Mouse (Mus musculus) brain, embryonic 14.5 days (tissue): ENCODE measurements at regions not wholly inside any gene's neighbourhood (a gene's known extent, or its start where the extent isn't known, plus 50 kb on each side); places are given as distances from the start of the nearest gene placed in this dataset.

Experiments used
- DNase-seq: peaks from one replicate; pipeline ENCODE4 v3.0.0-alpha.2; 2011; ENCODE audit warnings: low read depth
- CTCF ChIP-seq: fragments of 200-500 bp; IDR thresholded peaks from 2 replicates; pipeline ENCODE4 v1.5.1; 2012; ENCODE audit warnings: inconsistent platforms, mild to moderate bottlenecking, moderate library complexity, borderline replicate concordance; ENCODE audit not compliant: insufficient read depth, insufficient read length; ENCODE audit errors: extremely low read depth
- POLR2A ChIP-seq: fragments of 200-500 bp; IDR thresholded peaks from 2 replicates; pipeline ENCODE4 v1.6.1; 2012; ENCODE audit warnings: mild to moderate bottlenecking, inconsistent platforms, borderline replicate concordance; ENCODE audit not compliant: poor library complexity, insufficient read depth, insufficient read length, severe bottlenecking; ENCODE audit errors: extremely low read depth

DNA sequence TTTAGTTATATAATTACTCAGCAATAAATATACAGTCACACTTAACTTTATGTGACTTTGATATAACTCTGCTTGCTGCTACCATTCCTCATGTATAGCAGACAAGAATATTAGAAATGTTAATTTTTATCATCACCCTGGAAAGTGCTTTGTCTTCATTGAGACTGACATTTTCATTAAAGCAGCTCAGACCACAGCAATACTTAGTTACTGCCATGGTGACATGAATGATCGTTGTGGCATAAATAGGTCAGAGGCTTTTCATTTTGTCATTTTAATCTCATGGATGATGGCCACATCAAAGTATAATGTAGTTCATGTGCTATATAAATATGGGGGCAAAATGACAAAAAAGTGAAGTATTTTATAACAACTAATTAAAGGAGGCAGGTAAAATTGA is 498.1 kb downstream of the Slc22a22 start:
- no peak for DNase-seq
- no peak for TF ChIP-seq CTCF
- TF ChIP-seq POLR2A: no peak

DNA sequence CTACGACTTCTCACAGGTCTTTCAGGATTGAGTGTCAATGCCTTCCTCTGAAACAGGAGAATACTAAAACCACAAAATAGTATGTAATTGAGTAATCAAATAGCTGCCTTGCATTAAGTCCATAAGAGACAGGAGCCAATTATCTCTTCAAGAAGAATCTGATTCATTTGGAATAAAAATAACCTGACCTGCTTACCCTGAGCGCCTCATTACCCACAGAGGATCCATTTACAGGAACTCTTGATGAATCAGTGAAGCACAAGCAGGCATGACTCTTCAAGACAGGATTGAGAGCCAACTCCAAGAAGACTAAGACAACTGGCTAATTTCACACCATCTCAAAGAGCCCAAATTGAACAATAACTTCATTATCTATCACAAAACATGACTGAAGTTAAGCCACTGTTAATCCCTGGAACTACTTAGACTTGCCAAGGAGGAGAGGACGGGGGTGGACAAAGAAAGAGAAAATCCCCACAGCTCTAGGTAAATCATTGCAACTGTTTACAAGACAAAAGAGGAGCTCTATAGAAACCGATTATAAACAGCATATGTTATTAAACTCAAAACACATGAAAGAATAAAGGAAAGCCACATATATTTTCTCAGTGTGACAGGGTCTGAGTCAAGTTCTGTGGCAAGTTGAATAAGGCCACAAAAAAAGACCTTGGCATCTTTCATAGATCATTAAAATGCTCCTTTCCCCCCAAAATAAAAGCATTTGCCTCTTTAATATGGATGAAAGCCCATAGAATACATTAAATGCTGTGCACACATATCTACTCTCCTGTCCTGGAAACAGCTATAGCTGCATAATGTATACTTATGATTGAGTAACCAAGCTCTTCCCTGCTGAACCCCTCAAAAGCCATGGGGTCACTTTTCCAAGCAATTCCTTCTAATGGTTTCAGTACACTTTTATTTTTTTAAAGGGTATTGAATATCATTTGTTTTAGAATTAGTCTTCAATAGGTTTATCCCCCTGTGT is 501.7 kb downstream of the Slc22a22 start:
- TF ChIP-seq CTCF (no peak), POLR2A (no peak)
- DNase-seq: peak; percentile 74

DNA sequence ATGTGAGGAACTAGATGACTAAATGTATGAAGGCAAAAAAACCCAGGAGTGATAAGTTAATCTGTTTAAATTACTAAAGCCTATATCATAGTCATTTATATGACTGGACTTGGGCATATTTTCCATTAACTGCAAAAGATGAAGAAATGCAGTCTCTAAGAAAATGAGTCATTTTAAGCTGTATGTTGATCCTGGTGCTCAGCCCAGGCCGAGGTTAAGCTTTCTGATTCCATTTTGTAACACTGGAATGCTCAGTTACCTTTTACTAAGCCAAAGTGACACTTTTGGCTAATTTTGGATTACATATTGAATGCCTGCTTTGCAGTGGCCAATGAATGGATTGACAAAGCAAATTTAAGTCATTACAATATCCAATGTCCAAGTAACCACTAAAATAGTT is 507.3 kb downstream of the Slc22a22 start:
- DNase-seq: no peak
- no peak for TF ChIP-seq CTCF
- TF ChIP-seq POLR2A: no peak

DNA sequence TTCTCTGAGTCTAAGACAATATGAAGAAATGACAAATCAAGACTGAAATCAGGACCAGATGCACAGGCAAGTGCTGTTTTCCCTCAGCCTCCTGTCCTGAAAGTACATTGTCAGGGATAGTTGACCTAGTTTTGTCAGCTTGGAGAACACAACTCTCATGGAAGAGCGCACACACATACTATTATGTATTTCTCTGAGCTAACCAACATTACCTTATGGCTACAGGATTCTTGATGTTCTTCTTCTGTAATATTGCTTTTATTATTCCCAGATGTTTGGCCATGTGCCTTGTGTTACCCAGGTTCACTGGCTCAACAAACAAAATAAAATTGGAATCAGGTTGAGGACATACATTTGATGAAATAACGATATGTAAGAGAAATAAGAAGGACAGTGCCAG is 521.1 kb downstream of the Slc22a22 start:
- no peak for DNase-seq
- TF ChIP-seq POLR2A: no peak
- TF ChIP-seq CTCF: no peak

DNA sequence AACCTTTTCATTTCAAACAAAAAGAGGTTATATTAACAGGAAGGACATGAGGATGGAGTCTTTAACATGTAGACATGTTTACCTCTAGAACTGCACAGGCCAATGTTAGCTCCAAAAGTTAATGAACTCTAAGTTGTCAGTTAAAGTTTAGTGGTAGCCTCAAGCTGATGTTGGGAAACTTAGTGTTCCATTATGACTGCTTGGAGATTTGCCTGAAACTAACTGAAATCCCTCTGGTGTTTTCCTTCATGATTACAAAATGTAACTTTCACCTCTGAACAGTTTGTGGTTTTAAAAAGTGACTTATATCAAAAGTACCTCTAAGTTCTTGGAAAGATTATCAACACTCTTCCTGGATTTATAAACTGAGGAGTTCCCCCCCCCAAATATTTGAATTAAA is 525.2 kb downstream of the Slc22a22 start:
- TF ChIP-seq CTCF (no peak), POLR2A (no peak)
- no peak for DNase-seq

DNA sequence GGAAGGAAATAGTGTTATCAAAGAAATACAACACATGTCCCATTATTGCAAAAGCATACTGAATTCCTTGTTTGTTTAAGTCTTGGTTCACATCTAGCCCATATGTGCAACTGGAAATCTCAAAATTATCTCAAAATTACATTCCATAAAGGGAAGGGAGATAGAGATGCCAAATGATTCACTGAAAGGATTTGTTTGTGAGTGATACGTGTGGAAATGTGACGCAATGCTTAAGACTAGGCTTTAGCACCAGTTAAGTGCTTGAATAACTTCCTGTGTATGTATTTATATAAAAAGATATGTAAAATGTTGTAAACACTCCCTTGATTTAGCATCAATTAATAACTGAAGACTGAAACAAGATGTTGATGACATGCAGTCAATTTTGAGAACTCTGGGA is 526.6 kb downstream of the Slc22a22 start:
- no peak for DNase-seq
- no peak for TF ChIP-seq CTCF
- TF ChIP-seq POLR2A: no peak

DNA sequence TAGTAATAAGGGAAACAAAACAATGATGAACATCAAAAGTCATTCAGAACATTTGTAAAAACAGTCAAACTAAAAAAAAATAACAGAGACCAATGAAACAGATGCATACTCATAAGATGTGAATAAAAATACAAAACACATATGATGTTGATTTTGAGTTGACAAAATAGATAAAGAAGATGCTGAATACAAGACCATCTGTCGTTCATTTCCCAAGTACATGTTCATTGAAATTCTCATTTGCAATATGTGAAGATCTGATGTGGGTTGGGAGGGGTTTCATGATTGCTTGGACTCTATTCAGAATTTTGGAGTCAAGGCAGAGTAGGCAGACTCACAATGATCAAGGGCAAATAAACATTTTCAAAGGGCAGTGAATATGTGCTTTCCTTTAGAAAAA is 536.5 kb downstream of the Slc22a22 start:
- DNase-seq: peak; percentile 53
- TF ChIP-seq CTCF: no peak
- TF ChIP-seq POLR2A: no peak

DNA sequence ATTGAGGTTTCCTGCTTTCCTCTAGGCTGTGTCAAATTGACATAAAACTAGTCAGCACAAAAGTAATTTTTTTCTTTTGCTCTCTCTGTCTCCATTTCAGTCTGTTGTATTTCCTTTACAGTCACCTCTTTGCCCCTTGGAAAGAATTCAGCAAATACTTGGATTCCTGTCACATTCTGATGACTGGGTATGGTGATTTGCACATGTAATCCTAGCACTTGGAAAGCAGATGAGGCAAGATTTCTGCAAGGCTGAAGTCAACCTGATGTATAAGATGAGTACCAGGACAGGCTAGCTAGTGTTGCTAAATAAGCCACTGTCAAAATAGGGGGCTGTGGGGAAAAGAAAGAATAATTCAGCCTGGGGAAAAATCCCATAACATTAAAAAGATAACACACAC is 580.9 kb downstream of the Slc22a22 start:
- DNase-seq: no peak
- TF ChIP-seq POLR2A: no peak
- TF ChIP-seq CTCF: no peak

DNA sequence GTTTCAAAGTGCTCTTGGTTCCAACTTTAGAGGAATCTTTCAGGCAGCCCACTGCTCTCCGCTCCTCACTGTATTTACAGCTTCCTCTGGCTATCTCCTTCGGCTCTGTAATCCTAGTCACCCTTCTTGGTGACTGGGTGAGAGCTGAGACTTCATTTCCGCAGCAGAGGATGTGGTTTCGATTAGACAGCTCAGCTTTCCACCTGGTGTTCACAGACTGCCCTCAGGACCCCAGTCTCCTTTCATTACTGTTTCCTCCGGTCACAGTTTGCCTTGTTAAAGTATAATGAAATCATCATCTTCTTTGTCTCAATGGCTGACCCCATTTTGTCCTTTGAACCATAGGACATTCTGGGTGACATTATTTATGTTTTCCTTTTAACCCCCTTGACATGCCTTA is 595.9 kb downstream of the Slc22a22 start:
- DNase-seq: no peak
- TF ChIP-seq POLR2A: no peak
- TF ChIP-seq CTCF: no peak

DNA sequence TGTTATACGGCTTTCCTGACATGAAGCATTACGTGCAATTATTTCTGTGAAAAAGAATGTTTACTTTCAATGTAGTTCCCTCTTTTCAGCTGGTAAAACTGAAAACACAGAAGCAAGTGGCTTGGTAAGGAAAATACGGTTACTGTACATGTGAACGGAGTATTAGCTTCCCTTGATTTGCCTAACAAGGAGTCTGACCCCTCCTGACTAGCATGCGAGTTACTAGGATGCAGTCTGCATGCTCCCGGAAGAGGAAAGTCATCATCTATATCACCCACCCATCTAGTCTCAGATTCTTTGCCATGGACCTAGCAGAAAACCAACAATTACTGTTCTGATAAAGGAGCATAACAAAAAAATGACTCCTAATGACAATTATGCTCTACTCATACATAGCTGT is 611.5 kb downstream of the Slc22a22 start:
- TF ChIP-seq POLR2A: no peak
- no peak for TF ChIP-seq CTCF
- DNase-seq: no peak

DNA sequence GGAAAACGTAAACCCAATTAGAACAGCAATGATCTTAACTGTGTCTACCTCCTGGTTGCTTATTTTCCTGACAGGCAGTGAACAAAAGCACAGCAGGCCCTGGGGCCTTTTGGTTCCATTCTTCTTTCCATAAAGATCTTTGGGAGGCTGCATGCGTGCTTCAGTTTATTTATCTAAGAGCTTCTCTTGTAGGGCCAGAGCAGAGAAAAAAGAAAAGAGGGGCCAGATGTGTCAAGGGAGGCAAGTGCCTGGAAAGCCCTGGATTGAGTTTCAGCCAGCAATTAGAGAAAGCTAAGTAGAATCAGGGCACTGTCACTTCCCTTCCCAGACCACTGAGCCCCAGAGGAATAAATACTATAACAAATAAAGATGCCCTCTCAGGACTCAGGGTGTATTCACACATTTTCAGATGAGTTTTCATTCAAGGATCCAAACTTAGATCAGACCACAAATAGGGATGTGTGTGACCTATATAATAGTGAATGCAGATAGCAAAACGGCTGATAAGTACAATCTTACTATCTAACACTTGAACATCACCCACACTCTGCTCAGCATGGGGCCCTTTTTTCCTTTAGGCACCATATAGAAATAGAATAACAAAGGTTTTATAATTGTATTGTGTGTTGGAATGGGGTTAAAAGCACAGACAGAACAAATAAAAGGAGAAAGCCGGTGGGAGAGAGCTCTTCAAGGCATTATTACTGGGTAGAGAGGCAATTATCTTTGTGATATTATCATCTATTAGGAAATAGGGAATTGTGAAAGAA is 612.2 kb downstream of the Slc22a22 start:
- DNase-seq: peak; percentile 73

DNA sequence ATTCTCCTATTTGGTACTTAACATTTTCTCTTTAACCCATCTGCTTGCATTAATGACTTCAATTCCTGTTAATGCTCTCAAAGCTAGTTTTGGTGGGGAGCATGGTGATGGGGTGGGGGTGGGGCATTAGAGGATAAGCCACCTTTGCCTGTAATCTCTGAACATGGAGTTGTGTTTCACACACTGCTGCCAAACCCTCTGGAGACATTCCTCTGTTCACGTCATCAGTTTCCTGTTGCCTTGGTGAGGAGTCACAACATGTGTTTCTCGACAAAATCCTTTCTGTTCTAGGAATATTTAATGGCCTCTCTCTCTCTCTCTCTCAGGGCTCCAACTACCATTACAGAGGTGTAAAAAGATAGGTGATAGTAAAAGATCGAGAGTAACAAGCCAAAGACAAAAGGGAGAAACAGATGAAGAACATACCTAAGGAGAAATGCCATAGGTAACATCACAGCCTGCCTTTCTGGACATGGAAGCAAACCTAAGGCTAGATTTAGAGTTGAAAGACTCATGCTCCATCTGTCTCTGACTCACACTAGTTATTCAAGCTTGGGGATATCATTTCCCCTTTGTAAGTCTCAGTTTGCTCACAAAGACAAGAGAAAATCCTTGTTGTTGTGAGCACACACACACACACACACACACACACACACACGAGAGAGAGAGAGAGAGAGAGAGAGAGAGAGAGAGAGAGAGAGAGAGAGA is 618.6 kb downstream of the Slc22a22 start:
- TF ChIP-seq CTCF: no peak
- no peak for TF ChIP-seq POLR2A
- no peak for DNase-seq

More for the DNA sequence above, 612.2 kb downstream of the Slc22a22 start:
- TF ChIP-seq POLR2A (no peak), CTCF (no peak)

DNA sequence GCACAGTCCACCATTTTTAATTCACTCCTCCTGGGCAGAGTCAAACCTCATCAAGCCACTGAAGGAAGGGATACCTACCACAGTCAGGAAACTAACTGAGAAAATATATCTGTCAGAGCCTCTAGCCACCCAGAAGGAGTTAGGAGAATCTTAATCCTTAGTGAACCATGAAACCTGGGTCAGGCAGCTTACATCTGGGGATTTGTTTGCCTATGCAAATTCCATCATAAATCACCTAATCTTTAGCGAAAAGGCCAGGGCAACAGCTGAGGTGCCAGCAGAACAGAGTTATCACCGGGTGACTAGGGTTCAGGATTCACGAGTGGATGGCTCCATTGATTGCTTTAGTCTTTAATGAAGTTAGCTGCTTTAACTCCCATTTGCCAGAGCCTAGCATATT is 619.3 kb downstream of the Slc22a22 start:
- TF ChIP-seq CTCF (no peak), POLR2A (no peak)

More for the DNA sequence above, 619.3 kb downstream of the Slc22a22 start:
- DNase-seq: no peak
